Mouse (Mus musculus): ENCODE data around the gene Gm5294.

Gene Gm5294

GRCm38 (mm10) chr5:138819780-138820179 lies at the start of gene Gm5294:
Gene Gm5294 (plus strand): TSS chr5:138820080.
- in situ Hi-C loops (cut with MboI; ENCODE audit: unreplicated experiment in 2 of 2), result loop anchor here in 1 of 2 experiments (5.0 kb wide), 1 partner anchor 58 kb away; no protein-coding TSS in a partner anchor

GRCm38 (mm10) chr5:138775096-138775495 lies 44.8 kb upstream of the Gm5294 start:
- in situ Hi-C loops (cut with MboI; ENCODE audit: unreplicated experiment in 2 of 2), result no loop called here

- in situ Hi-C loops (cut with MboI; ENCODE audit: unreplicated experiment in 2 of 2), result no loop called here
Observed at GRCm38 (mm10) chr5:138776346-138776745, 43.5 kb upstream of the Gm5294 start.

- in situ Hi-C loops (cut with MboI; ENCODE audit: unreplicated experiment in 2 of 2), result no loop called here
Observed at GRCm38 (mm10) chr5:138778731-138779463, 41.0 kb upstream of the Gm5294 start.

- in situ Hi-C loops (cut with MboI; ENCODE audit: unreplicated experiment in 2 of 2), result no loop called here
Observed at GRCm38 (mm10) chr5:138779655-138780054, 40.2 kb upstream of the Gm5294 start.

GRCm38 (mm10) chr5:138782697-138783096 lies 37.2 kb upstream of the Gm5294 start:
- in situ Hi-C loops (cut with MboI; ENCODE audit: unreplicated experiment in 2 of 2), result no loop called here

- in situ Hi-C loops (cut with MboI; ENCODE audit: unreplicated experiment in 2 of 2), result no loop called here
Observed at GRCm38 (mm10) chr5:138783181-138783580, 36.7 kb upstream of the Gm5294 start.

GRCm38 (mm10) chr5:138785986-138786515 lies 33.8 kb upstream of the Gm5294 start:
- in situ Hi-C loops (cut with MboI; ENCODE audit: unreplicated experiment in 2 of 2), result no loop called here

- in situ Hi-C loops (cut with MboI; ENCODE audit: unreplicated experiment in 2 of 2), result no loop called here
Observed at GRCm38 (mm10) chr5:138787648-138788047, 32.2 kb upstream of the Gm5294 start.

- in situ Hi-C loops (cut with MboI; ENCODE audit: unreplicated experiment in 2 of 2), result no loop called here
Observed at GRCm38 (mm10) chr5:138788481-138789211, 31.2 kb upstream of the Gm5294 start.

GRCm38 (mm10) chr5:138790954-138791480 lies 28.9 kb upstream of the Gm5294 start:
- in situ Hi-C loops (cut with MboI; ENCODE audit: unreplicated experiment in 2 of 2), result no loop called here

GRCm38 (mm10) chr5:138801588-138802116 lies 18.2 kb upstream of the Gm5294 start:
- in situ Hi-C loops (cut with MboI; ENCODE audit: unreplicated experiment in 2 of 2), result no loop called here

GRCm38 (mm10) chr5:138804286-138804685 lies 15.6 kb upstream of the Gm5294 start:
- in situ Hi-C loops (cut with MboI; ENCODE audit: unreplicated experiment in 2 of 2), result no loop called here

- in situ Hi-C loops (cut with MboI; ENCODE audit: unreplicated experiment in 2 of 2), result no loop called here
Observed at GRCm38 (mm10) chr5:138809767-138810166, 10.1 kb upstream of the Gm5294 start.

GRCm38 (mm10) chr5:138820717-138821332 lies 945 bp downstream of the Gm5294 start:
- in situ Hi-C loops (cut with MboI; ENCODE audit: unreplicated experiment in 2 of 2), result no loop called here

- in situ Hi-C loops (cut with MboI; ENCODE audit: unreplicated experiment in 2 of 2), result no loop called here
Observed at GRCm38 (mm10) chr5:138825090-138825489, 5.2 kb downstream of the Gm5294 start.

- in situ Hi-C loops (cut with MboI; ENCODE audit: unreplicated experiment in 2 of 2), result no loop called here
Observed at GRCm38 (mm10) chr5:138833406-138833805, 13.5 kb downstream of the Gm5294 start.

- in situ Hi-C loops (cut with MboI; ENCODE audit: unreplicated experiment in 2 of 2), result no loop called here
Observed at GRCm38 (mm10) chr5:138834910-138835309, 15.0 kb downstream of the Gm5294 start.

- in situ Hi-C loops (cut with MboI; ENCODE audit: unreplicated experiment in 2 of 2), result no loop called here
Observed at GRCm38 (mm10) chr5:138840981-138841380, 21.1 kb downstream of the Gm5294 start.

- in situ Hi-C loops (cut with MboI; ENCODE audit: unreplicated experiment in 2 of 2), result no loop called here
Observed at GRCm38 (mm10) chr5:138843168-138843824, 23.4 kb downstream of the Gm5294 start.

Data from v-Abl transformed pro-B cells (cell line).